Mouse (Mus musculus) limb, embryonic 10.5 days (tissue): Measurements from ENCODE around the gene Edrf1. TPM values are rescaled to one million over a fixed set of nuclear protein-coding genes. Genes with fewer than 3 reads are reported as not detected.

Experiments
- DNase-seq: peaks from one replicate; pipeline ENCODE4 v3.0.0-alpha.2; 2017; ENCODE audit warnings: low spot score
- H3K27ac ChIP-seq: fragments of 300-500 bp; sonication (generic); 2 replicates; pipeline ENCODE4 v1.5.1; 2016; ENCODE audit warnings: mild to moderate bottlenecking
- H3K27me3 ChIP-seq: fragments of 300-500 bp; sonication (generic); 2 replicates; pipeline ENCODE4 v1.6.1; 2016; ENCODE audit warnings: low read depth, mild to moderate bottlenecking; ENCODE audit not compliant: poor library complexity, severe bottlenecking
- H3K36me3 ChIP-seq: fragments of 300-500 bp; sonication (generic); 2 replicates; pipeline ENCODE4 v1.6.1; 2016; ENCODE audit warnings: mild to moderate bottlenecking, moderate library complexity
- H3K4me1 ChIP-seq: fragments of 300-500 bp; sonication (generic); 2 replicates; pipeline ENCODE4 v1.6.1; 2016
- H3K4me3 ChIP-seq: fragments of 300-500 bp; sonication (generic); 2 replicates; pipeline ENCODE4 v1.5.1; 2016; ENCODE audit warnings: mild to moderate bottlenecking, moderate library complexity
- H3K9me3 ChIP-seq: fragments of 300-500 bp; sonication (generic); replicated peaks from 2 replicates; pipeline ENCODE4 v1.6.1; 2016; ENCODE audit warnings: mild to moderate bottlenecking
- WGBS: fragments of 180-500 bp; shearing (Covaris S2); methylation state at CpG from one replicate; pipeline ENCODE4 v1.1.7; 2016; 5-methylcytosine and 5-hydroxymethylcytosine counted together
- polyA plus RNA-seq: library from polyadenylated mRNA; unstranded; fragments of >200 nt; fragmentation: Nextera tagmentation; extraction: Ambion mirVana; gene quantifications from 2 replicates; pipeline ENCODE4 v1.2.1, GENCODE M21; 2016

Gene Edrf1
- polyA plus RNA-seq, 1 experiment from 2014 or later = 29.8 TPM

DNA sequence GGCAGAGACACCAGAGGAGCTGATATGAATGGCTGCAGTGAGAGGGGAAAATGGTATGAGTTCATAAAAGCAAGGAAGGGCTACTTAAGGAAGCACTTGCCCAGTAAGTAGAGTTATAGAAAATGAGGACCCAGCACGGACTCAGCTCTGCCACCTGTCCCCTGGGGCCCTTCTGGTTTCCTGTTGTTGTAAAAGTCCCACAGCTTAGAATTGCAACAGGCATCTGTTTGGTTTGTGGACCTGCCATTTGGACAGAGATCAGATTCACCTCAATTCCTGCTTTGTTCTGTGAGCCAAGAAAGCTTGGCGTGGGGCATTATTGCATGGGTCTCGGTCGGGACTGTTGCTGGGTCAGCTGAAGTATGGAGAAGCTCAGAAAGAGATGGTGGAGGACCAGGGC is 78.0 kb downstream of the Edrf1 start:
- Histone ChIP-seq H3K9me3 (no peaks in the 10 kb centered on the region), H3K4me3 (no peak overlapping the region), H3K36me3 (peaks cover 94% of the 10 kb centered on the region), H3K4me1 (no peaks in the 10 kb centered on the region; the same call in 1 of the 2 replicates), H3K27ac (no peak overlapping the region), H3K27me3 (no peaks in the 10 kb centered on the region)
- WGBS = 92% methylated on average over 4 of the region's 4 CpGs
- no peak for DNase-seq

DNA sequence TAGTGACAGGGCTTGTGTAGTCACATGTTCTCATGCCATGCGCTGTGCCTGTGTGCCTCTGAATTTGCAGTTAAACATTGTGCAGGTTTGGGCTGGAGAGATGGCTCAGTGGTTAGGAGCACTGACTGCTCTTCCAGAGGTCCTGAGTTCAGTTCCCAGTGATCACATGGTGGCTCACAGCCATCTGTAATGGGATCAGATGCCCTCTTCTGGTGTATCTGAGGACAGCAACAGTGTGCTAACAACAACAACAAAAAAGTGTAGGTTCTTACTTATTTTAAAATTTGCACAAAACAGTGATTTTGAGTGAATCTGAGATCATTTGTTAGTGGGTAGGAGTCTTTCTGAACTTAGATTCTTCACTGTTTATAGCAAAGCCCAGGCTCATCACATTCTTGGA is 81.2 kb downstream of the Edrf1 start:
- Histone ChIP-seq H3K9me3 (no peaks in the 10 kb centered on the region), H3K27ac (no peak overlapping the region), H3K36me3 (peaks cover 99% of the 10 kb centered on the region), H3K4me1 (no peaks in the 10 kb centered on the region), H3K4me3 (no peak overlapping the region), H3K27me3 (no peaks in the 10 kb centered on the region)
- WGBS = 94% methylated on average over 1 of the region's 1 CpGs
- no peak for DNase-seq

DNA sequence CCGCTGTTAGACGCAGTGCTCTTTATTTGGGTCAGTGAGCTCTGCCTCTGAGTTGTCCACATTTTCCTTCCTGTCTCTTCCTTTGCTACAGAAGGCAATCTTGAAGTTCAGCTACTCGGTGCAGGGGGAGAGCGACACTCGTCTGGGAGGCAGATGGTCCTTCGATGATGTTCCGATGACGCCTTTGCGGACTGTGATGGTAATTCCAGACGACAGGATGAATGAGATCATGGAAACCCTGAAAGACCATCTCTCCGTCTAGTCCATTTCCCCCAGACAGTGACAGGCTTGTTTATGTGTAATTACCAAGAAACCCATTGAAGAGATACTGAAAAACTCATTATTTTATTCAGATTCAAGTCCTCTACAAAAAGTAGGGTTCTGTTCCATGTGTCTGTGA is 83.3 kb downstream of the Edrf1 start:
- Histone ChIP-seq H3K4me1 (no peaks in the 10 kb centered on the region), H3K4me3 (no peak overlapping the region), H3K27me3 (no peaks in the 10 kb centered on the region), H3K36me3 (peaks cover 91% of the 10 kb centered on the region), H3K9me3 (no peaks in the 10 kb centered on the region), H3K27ac (no peak overlapping the region)
- 93% methylated on average over 11 of the region's 11 CpGs for WGBS
- DNase-seq = no peak

Other genes with a start within 250 kb of the Edrf1 start
- gene Tex36, start 35.4 kb upstream of the Edrf1 start, polyA plus RNA-seq = not detected in 2 replicates
- gene Mmp21, start 42.5 kb downstream of the Edrf1 start, polyA plus RNA-seq = 0.18 TPM in 1 of 2 replicates, not detected in the other
- gene Bccip, start 71.8 kb downstream of the Edrf1 start, polyA plus RNA-seq = 234 and 236 TPM in 2 replicates
- gene Uros, start 72.5 kb downstream of the Edrf1 start, polyA plus RNA-seq = 34.0 and 34.4 TPM in 2 replicates
- gene Fank1, start 139.3 kb downstream of the Edrf1 start, polyA plus RNA-seq = 0.41 TPM in 1 of 2 replicates, not detected in the other
- 18.0 and 19.3 TPM in 2 replicates for gene Dhx32, start 145.2 kb downstream of the Edrf1 start, polyA plus RNA-seq